14 mouse cellular contexts compared by ENCODE assay signal in genomic region chr5:38499316-38499811, GRCm38 (mm10). TPM values are rescaled to one million over a fixed set of nuclear protein-coding genes. Genes with fewer than 3 reads are reported as not detected.
A peak's percentile ranks its signal among the peaks of the same experiment; 100 is the strongest.
DNase-seq lines count a peak whose midpoint lies in the region; ATAC-seq and TF ChIP-seq lines count a peak whose summit lies in the region.
"Had no signal": no experiment of that assay in that cellular context is flagged by ENCODE, and none has a peak within 500 bp of the region (broad histone marks: within the 10 kb centered on the region; RNA-seq: fewer than 3 reads in every experiment).

No protein-coding gene starts in this region.

- no peak overlapping the region for H3K9ac ChIP-seq in heart, embryonic 12.5 days
- no peak overlapping the region for H3K9ac ChIP-seq in hindbrain, embryonic 16.5 days (ENCODE audit: low read depth, low read length)
- H3K9ac ChIP-seq: embryonic facial prominence, embryonic 13.5 days had no signal

- H3K27ac ChIP-seq in heart, embryonic 12.5 days (ENCODE audit: poor library complexity, severe bottlenecking): 0 out of 2 replicates have a peak overlapping the region, but pooled peaks have one; percentile 34
- H3K27ac ChIP-seq in hindbrain, embryonic 16.5 days (ENCODE audit: low read depth, low read length): 0 out of 2 replicates have a peak overlapping the region, but pooled peaks have one; percentile 20
- H3K27ac ChIP-seq: embryonic facial prominence, embryonic 13.5 days; macrophage had no signal

- TF ChIP-seq POLR2A in lung, adult 2 months (IDR thresholded peaks at IDR 0.05; ENCODE audit: borderline replicate concordance, extremely low read depth, low read depth, low read length): no peak

- no peak for ATAC-seq in heart, embryonic 12.5 days (ENCODE audit: insufficient number of reproducible peaks, low FRiP score)
- ATAC-seq in hindbrain, embryonic 16.5 days: peak; percentile 93

- intact Hi-C loops in heart, postnatal 36 days (cut with DNase I): no loop called here

- H3K4me3 ChIP-seq in heart, embryonic 12.5 days: no peak overlapping the region
- no peak overlapping the region for H3K4me3 ChIP-seq in hindbrain, embryonic 16.5 days (ENCODE audit: low read length)
- H3K4me3 ChIP-seq in lung, adult 2 months (replicated peaks; ENCODE audit: extremely low read depth, low read depth, low read length): no peak overlapping the region
- H3K4me3 ChIP-seq: embryonic facial prominence, embryonic 13.5 days had no signal

- H3K9me3 ChIP-seq in heart, embryonic 12.5 days (replicated peaks): no peaks in the 10 kb centered on the region
- no peaks in the 10 kb centered on the region for H3K9me3 ChIP-seq in hindbrain, embryonic 16.5 days (ENCODE audit: control insufficient read depth, low read length)
- H3K9me3 ChIP-seq: embryonic facial prominence, embryonic 13.5 days had no signal

- WGBS in heart, embryonic 12.5 days: 73% methylated on average over 7 of the region's 7 CpGs
- WGBS in hindbrain, embryonic 16.5 days: 60% methylated on average over 7 of the region's 7 CpGs
- 82% methylated on average over 7 of the region's 7 CpGs for WGBS in lung, adult 2 months

- H3K4me1 ChIP-seq in heart, embryonic 12.5 days (replicated peaks): peaks cover 21% of the 10 kb centered on the region
- H3K4me1 ChIP-seq in hindbrain, embryonic 16.5 days (ENCODE audit: control insufficient read depth, insufficient read depth, low read depth, low read length): no peaks in the 10 kb centered on the region; the same call in 1 of the 2 replicates
- H3K4me1 ChIP-seq in lung, adult 2 months (ENCODE audit: control insufficient read depth, insufficient read depth, low read length): no peaks in the 10 kb centered on the region

- DNase-seq in heart, postnatal 36 days: no peak
- peak; percentile 34 to 66 for DNase-seq in layer of hippocampus, postnatal 14 days (ENCODE audit: low spot score in 2 of 2)
- DNase-seq in layer of hippocampus, adult 11-12 months (ENCODE audit: low spot score): no peak
- peak; percentile 74 for DNase-seq in Muller cell, postnatal 12 days (ENCODE audit: inconsistent ontology term)
- DNase-seq in spleen, postnatal 10 days (ENCODE audit: low spot score in 2 of 2): no peak
- no peak for DNase-seq in lung, adult 2 months
- DNase-seq: cerebellum, adult 9-11 months; gastrocnemius, postnatal 14 days; heart, postnatal 4 days; right cerebral cortex, postnatal 25 days had no signal

- H3K27me3 ChIP-seq in heart, embryonic 12.5 days (replicated peaks): 0 out of 2 replicates have a peak, but pooled peaks cover 5% of the 10 kb centered on the region
- no peaks in the 10 kb centered on the region for H3K27me3 ChIP-seq in hindbrain, embryonic 16.5 days (replicated peaks; ENCODE audit: control insufficient read depth, insufficient read depth, low read length)
- H3K27me3 ChIP-seq: embryonic facial prominence, embryonic 13.5 days had no signal

- no peak overlapping the region for H3K4me2 ChIP-seq in heart, embryonic 12.5 days
- H3K4me2 ChIP-seq in hindbrain, embryonic 16.5 days (ENCODE audit: low read length): no peak overlapping the region
- H3K4me2 ChIP-seq: embryonic facial prominence, embryonic 13.5 days had no signal

- TF ChIP-seq CTCF in lung, adult 2 months (IDR thresholded peaks at IDR 0.05; ENCODE audit: insufficient read depth, low read length): no peak

- H3K36me3 ChIP-seq in heart, embryonic 12.5 days: no peaks in the 10 kb centered on the region
- H3K36me3 ChIP-seq in hindbrain, embryonic 16.5 days (ENCODE audit: control insufficient read depth, insufficient read depth, low read length): no peaks in the 10 kb centered on the region
- H3K36me3 ChIP-seq: embryonic facial prominence, embryonic 13.5 days had no signal

RNA-seq across cellular contexts. Expression of gene Slc2a9, which starts 3.6 kb away (rescaled TPM):
- 0.22 and 0.71 TPM in 2 replicates for polyA plus RNA-seq in heart, embryonic 12.5 days (2016; fragmentation: Nextera tagmentation; extraction: Ambion mirVana)
- total RNA-seq in heart, postnatal 36 days (2021): 1 to 10 TPM; 1.4 to 2.3 TPM
- total RNA-seq in layer of hippocampus, postnatal 14 days (2021): 1 to 10 TPM; 2.8 to 2.9 TPM
- 0.44 and 0.77 TPM in 2 replicates for polyA plus RNA-seq in hindbrain, embryonic 16.5 days (2015; fragmentation: Nextera tagmentation; extraction: Ambion mirVana)
- 4.9 and 5.0 TPM in 2 replicates for polyA plus RNA-seq in lung, adult 2 months (2012; rRNA removed)

Comparison
In these comparisons a context has a peak if more than half of its experiments do, and no peak if none do; other contexts are left out.
1. DNase-seq: peak in layer of hippocampus, postnatal 14 days (2 of 2) and Muller cell, postnatal 12 days (single experiment); none in heart, postnatal 36 days (0 of 2), layer of hippocampus, adult 11-12 months (single experiment), spleen, postnatal 10 days (0 of 2) and lung, adult 2 months (single experiment).